Mouse (Mus musculus): Measurements from ENCODE around the gene Troap. TPM values are rescaled to one million over a fixed set of nuclear protein-coding genes. Genes with fewer than 3 reads are reported as not detected.
A peak's percentile ranks its signal among the peaks of the same experiment; 100 is the strongest.
"Not testable (repeated sequence)": the region's sequence is repeated elsewhere in the genome, so short reads cannot be mapped to it uniquely, and the experiment has no call there.

Troap gene
- polyA plus RNA-seq, 1 experiment from 2014 or later: 4.8 TPM

DNA sequence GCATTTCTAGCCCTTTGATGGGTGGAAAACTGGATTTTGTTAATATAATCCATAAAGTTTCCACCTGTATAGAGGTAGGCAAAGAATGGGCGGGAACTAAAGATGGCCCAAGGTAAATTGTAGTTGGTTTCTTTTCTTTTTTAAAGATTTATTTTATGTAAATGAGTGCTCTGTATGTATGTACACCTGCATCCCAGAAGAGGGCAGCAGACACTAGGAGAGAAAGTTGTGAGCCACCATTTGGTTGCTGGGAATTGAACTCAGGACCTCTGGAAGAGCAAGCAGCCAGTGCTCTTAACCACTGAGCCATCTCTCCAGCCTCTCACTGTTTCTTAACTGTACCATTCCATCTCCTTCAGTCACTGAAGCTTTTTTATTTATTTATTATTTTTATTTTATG, 2.4 kb upstream of the Troap start:
- H3K9ac ChIP-seq (ENCODE audit: low read depth, low read length): no peak overlapping the region
- peak; percentile 45 for TF ChIP-seq CTCF (IDR thresholded peaks at IDR 0.05; ENCODE audit: low read depth)
- no peaks in the 10 kb centered on the region for H3K9me3 ChIP-seq (ENCODE audit: control insufficient read depth)
- ATAC-seq: no peak
- WGBS: 81% methylated on average over 1 of the region's 1 CpGs
- no peak overlapping the region for H3K4me3 ChIP-seq (ENCODE audit: low read depth, low read length)
- peaks cover 5% of the 10 kb centered on the region; the same call in 1 of the 2 replicates for H3K4me1 ChIP-seq (replicated peaks; ENCODE audit: control insufficient read depth, insufficient read depth, low read length)
- no peaks in the 10 kb centered on the region for H3K27me3 ChIP-seq (replicated peaks; ENCODE audit: control insufficient read depth, insufficient read depth, low read length)
- no peak overlapping the region for H3K4me2 ChIP-seq (replicated peaks; ENCODE audit: low read depth)
- no peak overlapping the region for H3K27ac ChIP-seq (ENCODE audit: low read depth, low read length)
- 0 out of 2 replicates have a peak, but pooled peaks cover 6% of the 10 kb centered on the region for H3K36me3 ChIP-seq (ENCODE audit: control insufficient read depth, insufficient read depth)

DNA sequence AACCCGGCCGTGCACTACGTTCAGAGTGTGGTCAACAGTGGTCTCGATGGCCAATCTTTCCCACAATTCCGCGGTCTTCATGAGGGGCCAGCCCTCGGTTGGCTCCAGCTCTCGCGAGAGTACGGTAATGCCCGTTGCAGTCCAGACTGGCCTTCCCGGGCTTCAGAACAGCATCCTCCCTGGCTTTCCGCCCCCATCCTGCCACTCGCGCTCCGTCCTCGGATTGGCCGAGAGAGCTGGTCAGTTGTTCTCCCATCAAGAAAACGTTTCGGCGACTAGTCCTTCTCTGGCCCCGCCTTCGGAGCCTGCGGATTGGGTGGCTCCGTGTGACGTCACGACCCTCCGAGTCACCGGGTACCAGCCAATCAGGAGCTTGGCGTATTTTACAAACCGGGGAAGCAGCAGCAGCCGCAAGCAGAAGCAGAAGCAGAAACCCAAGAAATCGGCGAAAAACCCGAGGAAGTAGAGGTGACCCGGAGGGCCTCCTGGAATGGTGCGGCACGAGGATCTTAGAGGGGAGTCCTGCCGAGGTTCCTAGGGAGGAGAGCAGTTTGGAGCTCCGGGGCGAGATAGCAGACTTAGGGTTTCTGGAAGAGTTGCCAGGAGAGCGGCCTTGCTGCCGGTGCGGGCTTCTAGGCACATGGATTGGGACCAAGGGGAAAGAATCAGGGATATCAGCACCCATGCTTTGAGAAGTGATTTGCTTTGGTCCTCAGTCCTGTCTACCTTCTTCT, 392 bp downstream of the Troap start:
- Histone ChIP-seq H3K4me1 (replicated peaks; ENCODE audit: control insufficient read depth, insufficient read depth, low read length) (peaks cover 5% of the 10 kb centered on the region), H3K9ac (ENCODE audit: low read depth, low read length) (peak overlapping the region; percentile 57), H3K9me3 (ENCODE audit: control insufficient read depth) (no peaks in the 10 kb centered on the region), H3K36me3 (ENCODE audit: control insufficient read depth, insufficient read depth) (peaks cover 17% of the 10 kb centered on the region; the same call in 1 of the 2 replicates), H3K4me2 (replicated peaks; ENCODE audit: low read depth) (peak overlapping the region; percentile 86), H3K4me3 (ENCODE audit: low read depth, low read length) (peak overlapping the region; percentile 62), H3K27ac (ENCODE audit: low read depth, low read length) (peak overlapping the region; percentile 60), H3K27me3 (replicated peaks; ENCODE audit: control insufficient read depth, insufficient read depth, low read length) (no peaks in the 10 kb centered on the region)
- WGBS: under 1% methylated on average over 44 of the region's 44 CpGs
- no peak for TF ChIP-seq CTCF (IDR thresholded peaks at IDR 0.05; ENCODE audit: low read depth)
- peak; percentile 93 for ATAC-seq

DNA sequence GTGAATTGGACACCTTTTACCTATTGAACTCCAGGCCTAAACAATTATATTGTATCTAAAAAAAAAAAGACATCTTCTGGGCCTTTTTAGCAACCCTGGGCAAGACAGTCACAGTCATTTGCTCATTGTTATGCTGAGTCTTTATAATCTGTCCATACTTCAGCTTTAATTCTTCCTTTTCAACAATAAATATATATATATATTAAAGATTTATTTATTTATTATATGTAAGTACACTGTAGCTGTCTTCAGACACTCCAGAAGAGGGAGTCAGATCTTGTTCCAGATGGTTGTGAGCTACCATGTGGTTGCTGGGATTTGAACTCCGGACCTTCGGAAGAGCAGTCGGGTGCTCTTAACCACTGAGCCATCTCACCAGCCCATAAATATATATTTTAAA, 1.6 kb downstream of the Troap start:
- Histone ChIP-seq H3K4me2 (replicated peaks; ENCODE audit: low read depth) (peak overlapping the region; percentile 86), H3K36me3 (ENCODE audit: control insufficient read depth, insufficient read depth) (peaks cover 27% of the 10 kb centered on the region; the same call in 1 of the 2 replicates)
- WGBS: 97% methylated on average over 3 of the region's 3 CpGs
- H3K4me1 ChIP-seq (replicated peaks; ENCODE audit: control insufficient read depth, insufficient read depth, low read length); H3K27ac ChIP-seq (ENCODE audit: low read depth, low read length); H3K27me3 ChIP-seq (replicated peaks; ENCODE audit: control insufficient read depth, insufficient read depth, low read length); H3K9ac ChIP-seq (ENCODE audit: low read depth, low read length); H3K4me3 ChIP-seq (ENCODE audit: low read depth, low read length); H3K9me3 ChIP-seq (ENCODE audit: control insufficient read depth); ATAC-seq: not testable (repeated sequence)

DNA sequence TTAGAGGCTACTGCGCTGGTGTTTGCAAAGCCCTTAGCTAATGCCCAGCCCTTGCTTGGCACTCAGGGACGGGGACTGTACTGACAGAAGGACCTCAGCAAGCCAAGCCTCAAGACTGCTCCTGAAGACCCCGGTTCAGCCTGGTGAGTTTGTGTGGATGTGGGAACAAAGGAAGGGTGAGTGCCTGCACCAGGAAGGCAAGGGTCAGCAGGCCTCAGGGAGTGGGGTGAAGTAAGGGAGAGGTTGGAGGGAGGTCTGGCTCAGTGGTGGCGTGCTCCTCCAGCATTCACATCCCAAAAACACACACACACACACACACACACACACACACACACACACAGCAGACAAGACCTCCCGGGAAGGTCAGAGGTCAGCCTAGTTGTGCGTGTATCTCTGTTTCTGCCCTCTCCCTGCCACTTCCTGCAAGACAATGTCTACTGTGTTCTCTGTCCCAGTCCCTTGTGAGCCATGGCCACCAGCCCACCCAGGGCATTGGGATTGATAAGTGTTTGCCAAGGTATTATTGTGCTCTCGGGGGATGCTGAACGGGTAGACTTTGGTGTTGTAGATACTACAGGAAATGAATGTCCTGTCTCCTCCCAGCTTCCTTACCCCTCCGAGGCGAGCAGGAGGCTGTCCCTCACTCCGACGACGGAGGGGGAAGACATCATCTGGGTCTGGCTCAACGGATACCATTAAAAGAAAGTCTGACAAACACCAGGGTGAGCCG, 4.0 kb downstream of the Troap start:
- H3K4me2 ChIP-seq (replicated peaks; ENCODE audit: low read depth): no peak overlapping the region
- H3K4me3 ChIP-seq (ENCODE audit: low read depth, low read length): no peak overlapping the region
- peaks cover 28% of the 10 kb centered on the region; the same call in 1 of the 2 replicates for H3K36me3 ChIP-seq (ENCODE audit: control insufficient read depth, insufficient read depth)
- H3K27ac ChIP-seq (ENCODE audit: low read depth, low read length): no peak overlapping the region
- H3K27me3 ChIP-seq (replicated peaks; ENCODE audit: control insufficient read depth, insufficient read depth, low read length): no peaks in the 10 kb centered on the region
- no peak for ATAC-seq
- 79% methylated on average over 15 of the region's 15 CpGs for WGBS
- H3K9me3 ChIP-seq (ENCODE audit: control insufficient read depth): no peaks in the 10 kb centered on the region
- H3K9ac ChIP-seq (ENCODE audit: low read depth, low read length): no peak overlapping the region
- no peak for TF ChIP-seq CTCF (IDR thresholded peaks at IDR 0.05; ENCODE audit: low read depth)
- H3K4me1 ChIP-seq (replicated peaks; ENCODE audit: control insufficient read depth, insufficient read depth, low read length): peaks cover 5% of the 10 kb centered on the region

DNA sequence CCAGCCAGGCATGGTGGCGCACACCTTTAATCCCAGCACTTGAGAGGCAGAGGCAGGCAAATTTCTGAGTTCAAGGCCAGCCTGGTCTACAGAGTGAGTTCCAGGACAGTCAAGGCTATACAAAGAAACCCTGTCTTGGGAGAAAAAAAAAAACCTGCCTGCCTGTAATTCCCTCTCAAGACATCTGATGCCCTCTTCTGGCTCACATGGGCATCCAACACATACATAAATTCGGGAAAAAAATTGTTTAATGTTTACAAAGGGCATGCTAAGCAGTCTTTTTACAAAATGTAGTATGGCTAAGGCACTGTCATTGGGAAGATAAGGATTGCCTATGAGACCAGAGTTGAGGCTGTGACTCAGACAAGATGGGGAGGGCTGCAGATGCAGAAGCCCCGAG, 5.4 kb downstream of the Troap start:
- Histone ChIP-seq H3K27me3 (replicated peaks; ENCODE audit: control insufficient read depth, insufficient read depth, low read length) (no peaks in the 10 kb centered on the region), H3K9ac (ENCODE audit: low read depth, low read length) (no peak overlapping the region)
- no peak for ATAC-seq

DNA sequence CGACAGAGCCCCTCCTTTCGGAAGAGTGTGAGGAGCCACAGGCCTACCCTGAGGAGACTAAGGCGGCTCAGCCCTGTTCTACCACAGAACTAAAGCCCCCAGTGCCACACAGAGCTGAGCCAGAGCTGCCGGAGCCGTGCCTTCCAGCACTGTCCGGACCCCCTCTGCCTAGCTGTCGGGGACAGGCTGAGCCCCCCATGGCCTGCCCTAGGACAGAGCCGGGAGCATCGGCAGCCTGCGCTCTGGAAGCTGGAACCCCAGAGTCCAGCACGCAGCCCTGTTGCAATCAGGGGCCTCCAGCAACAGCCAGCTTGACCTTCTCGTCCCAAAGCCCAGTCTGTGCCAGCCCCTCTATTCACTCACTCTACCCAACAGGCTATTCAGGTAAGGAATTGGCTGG, 7.9 kb downstream of the Troap start:
- peaks cover 20% of the 10 kb centered on the region; the same call in 1 of the 2 replicates for H3K36me3 ChIP-seq (ENCODE audit: control insufficient read depth, insufficient read depth)
- 96% methylated on average over 12 of the region's 12 CpGs for WGBS
- no peak overlapping the region for H3K4me3 ChIP-seq (ENCODE audit: low read depth, low read length)
- H3K9me3 ChIP-seq (ENCODE audit: control insufficient read depth): no peaks in the 10 kb centered on the region
- peaks cover 4% of the 10 kb centered on the region; the same call in 1 of the 2 replicates for H3K4me1 ChIP-seq (replicated peaks; ENCODE audit: control insufficient read depth, insufficient read depth, low read length)
- ATAC-seq: no peak
- H3K4me2 ChIP-seq (replicated peaks; ENCODE audit: low read depth): no peak overlapping the region
- no peak for TF ChIP-seq CTCF (IDR thresholded peaks at IDR 0.05; ENCODE audit: low read depth)
- H3K27ac ChIP-seq (ENCODE audit: low read depth, low read length): no peak overlapping the region
- no peak overlapping the region for H3K9ac ChIP-seq (ENCODE audit: low read depth, low read length)
- peaks cover 11% of the 10 kb centered on the region for H3K27me3 ChIP-seq (replicated peaks; ENCODE audit: control insufficient read depth, insufficient read depth, low read length)

More for the DNA sequence above, 5.4 kb downstream of the Troap start:
- H3K9me3 ChIP-seq (ENCODE audit: control insufficient read depth): no peaks in the 10 kb centered on the region
- peaks cover 28% of the 10 kb centered on the region; the same call in 1 of the 2 replicates for H3K36me3 ChIP-seq (ENCODE audit: control insufficient read depth, insufficient read depth)
- WGBS: 79% methylated on average over 3 of the region's 3 CpGs
- no peak overlapping the region for H3K4me3 ChIP-seq (ENCODE audit: low read depth, low read length)
- TF ChIP-seq CTCF (IDR thresholded peaks at IDR 0.05; ENCODE audit: low read depth): no peak
- no peaks in the 10 kb centered on the region; the same call in 1 of the 2 replicates for H3K4me1 ChIP-seq (replicated peaks; ENCODE audit: control insufficient read depth, insufficient read depth, low read length)
- no peak overlapping the region for H3K4me2 ChIP-seq (replicated peaks; ENCODE audit: low read depth)
- H3K27ac ChIP-seq (ENCODE audit: low read depth, low read length): no peak overlapping the region
